Mouse (Mus musculus) liver, postnatal 0 days (tissue): ENCODE data around the gene Aff4.

Source experiments
- CTCF ChIP-seq: sonication (generic); IDR thresholded peaks from 2 replicates; pipeline ENCODE4 v1.5.1; 2016; ENCODE audit warnings: antibody characterized with exemption, low read depth
- EP300 ChIP-seq: IDR thresholded peaks from 2 replicates; pipeline ENCODE4 v1.6.1; 2016; ENCODE audit warnings: antibody characterized with exemption, low read depth, mild to moderate bottlenecking

DNA sequence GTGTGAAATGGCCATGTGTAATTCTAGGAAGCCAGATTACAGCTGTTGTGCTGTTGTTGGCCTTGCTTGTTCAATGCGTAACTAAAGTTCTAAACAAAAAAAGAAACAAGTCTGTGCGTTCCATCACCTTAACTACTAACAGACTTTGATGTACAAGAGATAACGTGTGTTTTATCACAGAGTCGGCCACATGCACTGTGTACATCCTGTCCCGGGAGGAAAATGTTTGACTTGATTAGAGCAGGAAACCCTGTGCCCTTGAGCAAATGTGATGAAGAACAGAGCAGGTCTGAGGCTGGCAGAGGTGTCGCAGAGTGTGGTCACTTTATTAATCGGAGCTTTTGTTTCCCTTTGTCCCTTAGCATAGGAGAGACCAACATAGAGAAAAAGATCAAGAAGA, 20.3 kb upstream of the Aff4 start:
- TF ChIP-seq EP300: no peak
- no peak for TF ChIP-seq CTCF
